Mouse (Mus musculus) thymus, postnatal 14 days (tissue): ENCODE data around the gene Gjb2.

Experiments used
- DNase-seq: peaks from one replicate; pipeline ENCODE4 v3.0.0; 2021

Gjb2 gene

DNA sequence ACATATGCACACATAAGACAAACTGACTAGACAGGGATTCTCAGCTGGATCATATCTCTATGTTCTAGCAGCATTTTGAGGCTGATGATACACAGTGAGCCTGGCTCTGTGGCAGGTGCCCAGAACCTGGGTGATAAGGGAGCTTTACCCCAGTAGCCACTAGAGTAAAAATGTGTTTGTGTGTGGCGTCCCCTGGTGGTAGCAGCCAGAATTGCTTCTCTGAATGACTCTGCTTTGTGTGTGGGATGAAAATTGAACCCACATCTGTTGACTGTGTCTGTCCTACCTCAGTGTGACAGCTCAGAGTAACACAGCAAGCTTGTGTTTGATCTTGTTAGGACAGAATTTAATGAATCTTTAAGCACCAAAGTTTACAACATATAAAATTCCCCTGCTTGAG lies 44.5 kb downstream of the Gjb2 start:
- DNase-seq: peak; percentile 79

DNA sequence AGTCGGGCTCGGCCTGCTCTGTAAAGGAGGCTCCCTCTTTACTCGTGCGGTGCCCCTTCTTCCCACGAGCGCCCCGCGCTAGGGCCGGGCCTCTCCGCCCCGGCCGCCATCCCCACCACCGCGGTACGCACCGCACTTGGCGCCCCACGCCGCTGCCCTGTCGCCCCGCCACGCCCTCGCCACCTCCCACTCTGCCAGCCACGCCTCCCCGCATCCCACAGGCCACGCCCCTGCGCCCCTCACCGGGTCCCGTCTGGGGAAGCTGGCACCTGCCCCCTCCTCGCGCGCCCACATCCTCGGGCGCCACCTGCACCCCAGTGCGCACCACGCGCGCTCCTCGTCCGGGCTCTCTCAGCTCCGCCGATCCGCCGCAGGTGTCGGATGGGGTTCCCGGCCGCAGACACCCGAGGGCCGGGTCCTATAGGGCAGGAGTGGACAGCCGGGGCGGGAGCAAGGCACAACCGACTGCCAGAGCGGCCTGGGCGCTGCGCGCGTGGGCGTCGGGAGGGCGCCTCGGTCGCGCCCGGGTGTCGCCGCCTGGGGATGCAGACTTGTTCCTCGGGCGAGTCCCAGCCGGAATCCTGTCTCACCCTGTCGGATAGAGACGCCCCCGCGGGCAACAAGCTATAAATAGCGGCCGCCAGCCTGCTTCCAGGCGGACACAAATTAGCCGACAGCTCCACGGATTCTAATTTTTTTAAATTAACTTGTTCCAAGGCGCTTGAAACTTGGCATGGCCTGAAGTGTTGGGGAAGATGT lies 46.8 kb downstream of the Gjb2 start, which contains the start of gene Gja3:
Gja3 (minus strand) TSS at position 538 of the 759 bp plus-strand sequence.
- peak; percentile 95 for DNase-seq

DNA sequence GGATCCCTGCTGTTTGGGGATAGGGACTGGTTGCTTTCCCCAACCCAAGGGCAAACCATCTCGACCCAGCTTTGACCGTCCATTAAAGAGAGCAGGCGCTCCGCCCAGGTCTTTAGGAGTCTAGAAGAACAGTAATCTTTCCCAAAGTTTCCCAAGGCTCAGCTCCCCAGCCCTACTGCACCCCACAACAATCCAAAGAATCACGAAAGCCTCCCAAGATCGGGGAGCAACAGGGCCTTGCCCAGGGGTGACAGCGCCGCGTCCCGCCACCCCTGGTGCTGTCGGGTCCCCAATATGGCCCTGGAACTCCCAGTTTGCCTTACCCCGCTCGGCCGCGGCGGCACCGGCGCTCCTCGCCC lies 47.3 kb downstream of the Gjb2 start:
- DNase-seq: no peak

DNA sequence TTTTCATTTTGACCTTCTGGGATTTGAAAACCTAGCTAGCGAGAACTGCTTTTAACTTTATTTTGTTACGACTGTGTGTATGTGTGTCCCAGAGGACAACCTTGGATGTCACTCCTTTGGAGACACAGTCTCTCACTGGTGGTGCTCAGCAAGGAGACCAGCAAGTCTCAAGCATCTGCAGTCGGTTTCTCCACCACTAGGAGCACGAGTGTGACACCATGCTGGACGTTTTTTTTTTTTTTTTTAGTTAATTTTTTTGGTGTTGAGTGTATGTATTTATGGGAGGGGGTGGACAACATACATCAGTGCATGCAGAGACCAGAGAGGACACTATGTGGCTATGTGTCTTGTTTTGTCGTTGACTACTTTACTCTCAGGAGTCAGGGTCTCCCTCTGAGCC lies 51.8 kb downstream of the Gjb2 start:
- no peak for DNase-seq
